Mouse (Mus musculus) hindbrain, postnatal 0 days (tissue): Measurements from ENCODE around the gene Eddm3b. TPM values are rescaled to one million over a fixed set of nuclear protein-coding genes. Genes with fewer than 3 reads are reported as not detected.

ENCODE experiments used
- ATAC-seq: fragments of 200-750 bp; cut with Nextera tagmentation; 2 replicates; pipeline ENCODE4 v1.8.0; 2017; ENCODE audit warnings: mild to moderate bottlenecking, moderate TSS enrichment, moderate library complexity
- DNase-seq: peaks from one replicate; pipeline ENCODE4 v3.0.0-alpha.2; 2015; ENCODE audit warnings: low spot score
- H3K27ac ChIP-seq: fragments of 300-500 bp; sonication (generic); 2 replicates; pipeline ENCODE4 v1.5.1; 2014; ENCODE audit warnings: mild to moderate bottlenecking
- H3K27me3 ChIP-seq: fragments of 300-500 bp; sonication (generic); 2 replicates; pipeline ENCODE4 v1.6.1; 2014; ENCODE audit warnings: low read length, mixed read lengths; ENCODE audit not compliant: insufficient read depth
- H3K36me3 ChIP-seq: fragments of 300-500 bp; sonication (generic); 2 replicates; pipeline ENCODE4 v1.6.1; 2014; ENCODE audit warnings: low read length, mixed read lengths; ENCODE audit not compliant: insufficient read depth
- H3K4me1 ChIP-seq: fragments of 300-500 bp; sonication (generic); 2 replicates; pipeline ENCODE4 v1.6.1; 2014; ENCODE audit warnings: antibody characterized with exemption, low read length, mixed read lengths; ENCODE audit not compliant: insufficient read depth
- H3K4me2 ChIP-seq: fragments of 300-500 bp; sonication (generic); 2 replicates; pipeline ENCODE4 v1.6.1; 2014; ENCODE audit warnings: low read depth, mild to moderate bottlenecking, low read length, moderate library complexity, mixed read lengths
- H3K4me3 ChIP-seq: fragments of 300-500 bp; sonication (generic); 2 replicates; pipeline ENCODE4 v1.5.1; 2014; ENCODE audit warnings: low read length
- H3K9ac ChIP-seq: fragments of 300-500 bp; sonication (generic); replicated peaks from 2 replicates; pipeline ENCODE4 v1.6.1; 2014; ENCODE audit warnings: mild to moderate bottlenecking, low read length, moderate library complexity, mixed read lengths
- H3K9me3 ChIP-seq: fragments of 300-500 bp; sonication (generic); 2 replicates; pipeline ENCODE4 v1.6.1; 2016; ENCODE audit warnings: low read length, mixed read lengths
- CTCF ChIP-seq: IDR thresholded peaks from 2 replicates; pipeline ENCODE4 v1.5.1; 2016; ENCODE audit warnings: antibody characterized with exemption, control low read depth, low read depth
- WGBS: fragments of 180-500 bp; shearing (Covaris S2); extraction: QIAGEN DNeasy Blood & Tissue Kit; methylation state at CpG from one replicate; pipeline ENCODE4 v1.1.7; 2014; 5-methylcytosine and 5-hydroxymethylcytosine counted together
- polyA plus RNA-seq: library from polyadenylated mRNA; unstranded; fragments of >200 nt; fragmentation: Nextera tagmentation; extraction: Ambion mirVana; gene quantifications from 2 replicates; pipeline ENCODE4 v1.2.1, GENCODE M21; 2015
- total RNA-seq: library from RNA; depleted of rRNA; stranded (reverse); fragments of >200 nt; gene quantifications from 2 replicates; pipeline ENCODE4 v1.2.3, GENCODE M21; 2014

Gene Eddm3b
- total and polyA plus RNA-seq, 2 experiments from 2014 or later, result not detected

- Histone ChIP-seq H3K36me3 (no peaks in the 10 kb centered on the region), H3K4me3 (no peak overlapping the region), H3K4me2 (no peak overlapping the region), H3K27me3 (no peaks in the 10 kb centered on the region), H3K9ac (no peak overlapping the region), H3K4me1 (no peaks in the 10 kb centered on the region), H3K9me3 (no peaks in the 10 kb centered on the region), H3K27ac (no peak overlapping the region)
- no peak for DNase-seq
- no peak for ATAC-seq
- 88% methylated on average over 2 of the region's 2 CpGs for WGBS
- no peak for TF ChIP-seq CTCF
Observed at GRCm38 (mm10) chr14:51104366-51104765, 9.9 kb upstream of the Eddm3b start.

GRCm38 (mm10) chr14:51106449-51106967 is 7.7 kb upstream of the Eddm3b start:
- Histone ChIP-seq H3K9ac (no peak overlapping the region), H3K27me3 (no peaks in the 10 kb centered on the region), H3K27ac (no peak overlapping the region), H3K4me1 (no peaks in the 10 kb centered on the region), H3K36me3 (no peaks in the 10 kb centered on the region), H3K4me2 (no peak overlapping the region), H3K9me3 (no peaks in the 10 kb centered on the region), H3K4me3 (no peak overlapping the region)
- DNase-seq, result no peak
- no peak for TF ChIP-seq CTCF
- no peak for ATAC-seq

GRCm38 (mm10) chr14:51111966-51112365 is 2.3 kb upstream of the Eddm3b start:
- Histone ChIP-seq H3K4me2 (no peak overlapping the region), H3K9me3 (no peaks in the 10 kb centered on the region), H3K4me3 (no peak overlapping the region), H3K9ac (no peak overlapping the region), H3K27me3 (no peaks in the 10 kb centered on the region), H3K27ac (no peak overlapping the region), H3K36me3 (no peaks in the 10 kb centered on the region), H3K4me1 (no peaks in the 10 kb centered on the region)
- no peak for TF ChIP-seq CTCF
- WGBS, result 65% methylated on average over 3 of the region's 3 CpGs
- no peak for DNase-seq
- no peak for ATAC-seq

GRCm38 (mm10) chr14:51113476-51113875 is 750 bp upstream of the Eddm3b start:
- no peaks in the 10 kb centered on the region for H3K27me3 ChIP-seq
- DNase-seq (no peak), ATAC-seq (no peak)
- H3K4me1 ChIP-seq, result no peaks in the 10 kb centered on the region
- H3K4me2 ChIP-seq, result no peak overlapping the region
- no peak for TF ChIP-seq CTCF
- no peak overlapping the region for H3K4me3 ChIP-seq
- H3K9me3 ChIP-seq, result no peaks in the 10 kb centered on the region
- H3K9ac ChIP-seq, result no peak overlapping the region
- WGBS, result 39% methylated on average over 9 of the region's 9 CpGs
- no peaks in the 10 kb centered on the region for H3K36me3 ChIP-seq
- no peak overlapping the region for H3K27ac ChIP-seq

- Histone ChIP-seq H3K4me3 (no peak overlapping the region), H3K4me1 (no peaks in the 10 kb centered on the region), H3K9ac (no peak overlapping the region), H3K27ac (no peak overlapping the region), H3K9me3 (0 out of 2 replicates have a peak, but pooled peaks cover 3% of the 10 kb centered on the region), H3K36me3 (no peaks in the 10 kb centered on the region), H3K27me3 (no peaks in the 10 kb centered on the region), H3K4me2 (no peak overlapping the region)
- 90% methylated on average over 6 of the region's 6 CpGs for WGBS
- ATAC-seq (no peak), DNase-seq (no peak)
- TF ChIP-seq CTCF, result no peak
Observed at GRCm38 (mm10) chr14:51125684-51126083, 11.5 kb downstream of the Eddm3b start.

- Histone ChIP-seq H3K4me2 (no peak overlapping the region), H3K9ac (no peak overlapping the region), H3K36me3 (no peaks in the 10 kb centered on the region), H3K9me3 (0 out of 2 replicates have a peak, but pooled peaks cover 3% of the 10 kb centered on the region), H3K4me3 (no peak overlapping the region), H3K27ac (no peak overlapping the region), H3K4me1 (no peaks in the 10 kb centered on the region), H3K27me3 (no peaks in the 10 kb centered on the region)
- ATAC-seq (no peak), DNase-seq (no peak)
- WGBS, result 66% methylated on average over 2 of the region's 2 CpGs
- TF ChIP-seq CTCF, result no peak
Observed at GRCm38 (mm10) chr14:51127648-51128258, 13.5 kb downstream of the Eddm3b start.
